Mouse (Mus musculus) lung, embryonic 16.5 days (tissue): ENCODE measurements around the gene Wipf2. TPM values are rescaled to one million over a fixed set of nuclear protein-coding genes. Genes with fewer than 3 reads are reported as not detected.
A peak's percentile ranks its signal among the peaks of the same experiment; 100 is the strongest.
"Not testable (repeated sequence)": the region's sequence is repeated elsewhere in the genome, so short reads cannot be mapped to it uniquely, and the experiment has no call there.

Experiments
- ATAC-seq: fragments of 200-750 bp; cut with Nextera tagmentation; 2 replicates; pipeline ENCODE4 v1.8.0; 2017; ENCODE audit warnings: low read depth, mild to moderate bottlenecking, moderate library complexity
- H3K27ac ChIP-seq: fragments of 300-500 bp; sonication (generic); 2 replicates; pipeline ENCODE4 v1.5.1; 2014; ENCODE audit warnings: mild to moderate bottlenecking, control low read depth, low read length
- H3K27me3 ChIP-seq: fragments of 300-500 bp; sonication (generic); 2 replicates; pipeline ENCODE4 v1.6.1; 2014; ENCODE audit warnings: low read depth, low read length, mixed read lengths; ENCODE audit not compliant: control insufficient read depth, insufficient read depth
- H3K36me3 ChIP-seq: fragments of 300-500 bp; sonication (generic); 2 replicates; pipeline ENCODE4 v1.6.1; 2014; ENCODE audit warnings: low read length; ENCODE audit not compliant: control insufficient read depth, insufficient read depth
- H3K4me1 ChIP-seq: fragments of 300-500 bp; sonication (generic); replicated peaks from 2 replicates; pipeline ENCODE4 v1.6.1; 2014; ENCODE audit warnings: low read length, mixed read lengths; ENCODE audit not compliant: control insufficient read depth, insufficient read depth
- H3K4me2 ChIP-seq: fragments of 300-500 bp; sonication (generic); 2 replicates; pipeline ENCODE4 v1.6.1; 2014; ENCODE audit warnings: low read depth, low read length, control low read depth
- H3K4me3 ChIP-seq: fragments of 300-500 bp; sonication (generic); 2 replicates; pipeline ENCODE4 v1.5.1; 2014; ENCODE audit warnings: mild to moderate bottlenecking, low read length, control low read depth
- H3K9ac ChIP-seq: fragments of 300-500 bp; sonication (generic); 2 replicates; pipeline ENCODE4 v1.6.1; 2014; ENCODE audit warnings: low read length, control low read depth
- H3K9me3 ChIP-seq: fragments of 300-500 bp; sonication (generic); 2 replicates; pipeline ENCODE4 v1.6.1; 2016; ENCODE audit warnings: low read length; ENCODE audit not compliant: control insufficient read depth
- WGBS: fragments of 180-500 bp; shearing (Covaris S2); extraction: QIAGEN DNeasy Blood & Tissue Kit; methylation state at CpG from one replicate; pipeline ENCODE4 v1.1.7; 2014; 5-methylcytosine and 5-hydroxymethylcytosine counted together
- polyA plus RNA-seq: library from polyadenylated mRNA; unstranded; fragments of >200 nt; fragmentation: Nextera tagmentation; extraction: Ambion mirVana; gene quantifications from 2 replicates; pipeline ENCODE4 v1.2.1, GENCODE M21; 2015

Gene Wipf2
- polyA plus RNA-seq, 1 experiment from 2014 or later, result 4.6 TPM

DNA sequence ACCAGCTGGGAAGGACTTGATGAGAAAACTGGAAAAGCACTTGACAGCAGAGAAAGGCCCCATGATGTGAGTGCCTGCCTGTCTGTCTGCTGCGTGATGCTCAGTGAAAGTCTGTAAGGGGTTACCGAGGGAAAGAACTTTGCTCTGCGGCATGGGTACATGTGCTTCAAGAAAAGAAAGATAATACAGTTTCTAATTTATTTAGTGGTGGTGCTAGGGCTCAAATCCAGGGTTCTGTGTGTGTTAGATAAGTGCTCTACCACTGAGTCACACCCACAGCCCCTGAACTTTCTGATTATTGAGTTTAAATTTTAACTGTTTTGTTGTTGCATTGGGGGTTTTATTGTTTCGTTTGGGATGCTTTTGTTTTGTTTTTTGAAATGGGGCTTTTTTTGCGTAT lies 48.1 kb downstream of the Wipf2 start:
- H3K9me3 ChIP-seq, result no peaks in the 10 kb centered on the region
- H3K27me3 ChIP-seq, result no peaks in the 10 kb centered on the region
- H3K9ac ChIP-seq, result no peak overlapping the region
- no peak overlapping the region for H3K4me2 ChIP-seq
- H3K27ac ChIP-seq, result no peak overlapping the region
- WGBS, result 81% methylated on average over 5 of the region's 5 CpGs
- H3K4me1 ChIP-seq, result peaks cover 23% of the 10 kb centered on the region
- no peak for ATAC-seq
- H3K4me3 ChIP-seq, result no peak overlapping the region
- peaks cover 16% of the 10 kb centered on the region for H3K36me3 ChIP-seq

- 43% methylated on average over 11 of the region's 11 CpGs for WGBS
- Histone ChIP-seq H3K4me2 (no peak overlapping the region), H3K4me1 (peaks cover 13% of the 10 kb centered on the region; the same call in 1 of the 2 replicates), H3K4me3 (no peak overlapping the region), H3K9ac (no peak overlapping the region), H3K36me3 (peaks cover 22% of the 10 kb centered on the region), H3K9me3 (no peaks in the 10 kb centered on the region), H3K27ac (no peak overlapping the region), H3K27me3 (no peaks in the 10 kb centered on the region)
- ATAC-seq, result 0 out of 2 replicates have a peak, but pooled peaks have one; percentile 18
Measured at GRCm38 (mm10) chr11:98914196-98914595, 50.8 kb downstream of the Wipf2 start.

GRCm38 (mm10) chr11:98916376-98916775 lies 52.9 kb downstream of the Wipf2 start:
- not testable (repeated sequence) for H3K9ac ChIP-seq, H3K4me2 ChIP-seq, H3K27ac ChIP-seq, H3K4me1 ChIP-seq, H3K9me3 ChIP-seq, H3K4me3 ChIP-seq, ATAC-seq, H3K27me3 ChIP-seq
- 89% methylated on average over 3 of the region's 3 CpGs for WGBS
- H3K36me3 ChIP-seq, result peaks cover 27% of the 10 kb centered on the region

- Histone ChIP-seq H3K4me3 (no peak overlapping the region), H3K4me2 (no peak overlapping the region), H3K9ac (peak overlapping the region; percentile 11), H3K4me1 (peaks cover 2% of the 10 kb centered on the region), H3K27ac (no peak overlapping the region), H3K27me3 (no peaks in the 10 kb centered on the region), H3K9me3 (no peaks in the 10 kb centered on the region), H3K36me3 (peaks cover 23% of the 10 kb centered on the region)
- no peak for ATAC-seq
- WGBS, result 57% methylated on average over 13 of the region's 13 CpGs
Measured at GRCm38 (mm10) chr11:98917428-98918005, 54.1 kb downstream of the Wipf2 start.

GRCm38 (mm10) chr11:98918231-98918630 lies 54.8 kb downstream of the Wipf2 start:
- Histone ChIP-seq H3K4me1 (peaks cover 5% of the 10 kb centered on the region), H3K4me3 (no peak overlapping the region), H3K9ac (peak overlapping the region; percentile 11; the same call in 1 of the 2 replicates), H3K27ac (no peak overlapping the region), H3K4me2 (no peak overlapping the region), H3K27me3 (no peaks in the 10 kb centered on the region), H3K36me3 (peaks cover 20% of the 10 kb centered on the region), H3K9me3 (no peaks in the 10 kb centered on the region)
- ATAC-seq, result no peak
- 57% methylated on average over 9 of the region's 9 CpGs for WGBS

- no peaks in the 10 kb centered on the region for H3K27me3 ChIP-seq
- 94% methylated on average over 11 of the region's 11 CpGs for WGBS
- no peak overlapping the region for H3K27ac ChIP-seq
- no peaks in the 10 kb centered on the region for H3K9me3 ChIP-seq
- H3K4me3 ChIP-seq, result no peak overlapping the region
- no peak for ATAC-seq
- no peak overlapping the region for H3K9ac ChIP-seq
- peaks cover 12% of the 10 kb centered on the region for H3K4me1 ChIP-seq
- no peak overlapping the region for H3K4me2 ChIP-seq
- peaks cover 20% of the 10 kb centered on the region for H3K36me3 ChIP-seq
Measured at GRCm38 (mm10) chr11:98919009-98919408, 55.6 kb downstream of the Wipf2 start.

GRCm38 (mm10) chr11:98921813-98922212 lies 58.4 kb downstream of the Wipf2 start:
- not testable (repeated sequence) for H3K4me2 ChIP-seq, H3K9me3 ChIP-seq, H3K4me3 ChIP-seq, H3K9ac ChIP-seq, ATAC-seq, H3K27me3 ChIP-seq
- H3K27ac ChIP-seq, result peak overlapping the region; percentile 97
- H3K36me3 ChIP-seq, result peaks cover 17% of the 10 kb centered on the region
- 48% methylated on average over 15 of the region's 15 CpGs for WGBS
- H3K4me1 ChIP-seq, result peaks cover 39% of the 10 kb centered on the region

DNA sequence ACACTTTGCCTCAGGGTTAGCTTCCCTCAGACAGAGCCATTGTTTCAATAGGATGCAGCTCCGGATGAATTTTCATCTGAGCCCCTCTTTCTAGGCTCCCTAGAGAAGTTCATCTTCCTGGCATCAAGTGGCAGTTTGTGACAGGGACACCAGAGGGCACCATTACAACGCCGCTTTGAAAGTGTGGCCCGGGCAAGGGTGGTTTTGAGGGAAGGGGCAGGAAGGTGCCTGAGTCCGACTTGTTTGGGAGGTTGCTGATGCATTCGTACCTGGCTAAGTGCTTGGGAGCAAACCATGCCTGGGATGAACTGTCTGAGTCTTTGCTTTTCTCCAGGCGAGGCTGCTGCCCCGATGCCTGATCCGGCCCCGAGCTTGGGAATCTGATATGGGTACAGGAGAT lies 58.9 kb downstream of the Wipf2 start:
- Histone ChIP-seq H3K4me2 (0 out of 2 replicates have a peak overlapping the region, but pooled peaks have one; percentile 1), H3K27ac (peak overlapping the region; percentile 97), H3K4me1 (peaks cover 41% of the 10 kb centered on the region), H3K36me3 (peaks cover 14% of the 10 kb centered on the region)
- H3K9ac ChIP-seq, H3K9me3 ChIP-seq, H3K27me3 ChIP-seq, ATAC-seq, H3K4me3 ChIP-seq: not testable (repeated sequence)
- 34% methylated on average over 10 of the region's 10 CpGs for WGBS

DNA sequence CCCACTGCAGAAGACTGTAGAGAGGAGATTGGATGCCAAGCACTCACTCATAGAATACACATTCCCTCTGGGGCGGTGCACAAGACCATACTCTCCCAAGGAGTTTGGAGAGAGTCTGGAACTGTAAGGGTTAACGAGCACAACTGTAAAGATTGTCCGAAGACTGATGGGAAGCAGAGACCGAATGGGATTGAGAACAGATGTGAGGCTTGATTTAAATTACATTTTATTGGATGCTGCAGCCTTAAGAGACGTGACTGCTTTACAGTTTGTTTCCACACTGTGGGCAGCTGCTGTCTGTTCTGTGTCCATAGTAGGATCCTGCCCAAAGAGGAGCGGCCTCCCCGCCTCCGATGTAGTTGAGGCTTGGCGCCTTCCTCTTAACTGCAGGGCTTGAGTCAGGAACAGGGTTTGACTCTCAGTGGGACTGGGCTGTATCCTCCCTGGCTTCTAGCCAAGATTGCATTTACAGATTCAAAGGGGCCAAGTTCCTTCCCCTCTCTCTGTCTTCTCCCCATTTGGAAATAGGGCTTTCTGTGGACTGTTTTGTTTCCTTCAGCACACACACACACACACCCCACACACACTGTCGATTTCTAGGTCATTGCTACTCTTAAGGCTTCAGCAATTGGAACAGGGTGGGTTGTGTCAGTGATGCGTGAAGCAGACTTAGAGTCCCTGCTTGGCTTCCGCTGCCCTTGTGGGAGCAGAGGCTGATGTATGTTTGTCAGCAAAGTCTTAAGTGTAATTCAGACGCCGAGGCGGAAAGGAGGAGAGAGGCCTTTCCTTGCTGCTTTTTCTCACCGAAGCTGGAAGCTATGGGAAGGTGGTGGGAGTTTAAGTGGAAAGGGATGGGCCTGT lies 59.6 kb downstream of the Wipf2 start:
- Histone ChIP-seq H3K36me3 (peaks cover 14% of the 10 kb centered on the region), H3K4me1 (peaks cover 45% of the 10 kb centered on the region), H3K4me2 (0 out of 2 replicates have a peak overlapping the region, but pooled peaks have one; percentile 1), H3K27ac (peak overlapping the region; percentile 97)
- H3K4me3 ChIP-seq, H3K9me3 ChIP-seq, H3K27me3 ChIP-seq, H3K9ac ChIP-seq: not testable (repeated sequence)
- peak; percentile 82 for ATAC-seq
- WGBS, result 34% methylated on average over 16 of the region's 16 CpGs
